Mouse (Mus musculus): ENCODE results near the gene Cdc42se1. TPM values are rescaled to one million over a fixed set of nuclear protein-coding genes. Genes with fewer than 3 reads are reported as not detected.

The Cdc42se1 gene
- total RNA-seq, 2 experiments from 2014 or later, result 67.5 to 77.5 TPM

DNA sequence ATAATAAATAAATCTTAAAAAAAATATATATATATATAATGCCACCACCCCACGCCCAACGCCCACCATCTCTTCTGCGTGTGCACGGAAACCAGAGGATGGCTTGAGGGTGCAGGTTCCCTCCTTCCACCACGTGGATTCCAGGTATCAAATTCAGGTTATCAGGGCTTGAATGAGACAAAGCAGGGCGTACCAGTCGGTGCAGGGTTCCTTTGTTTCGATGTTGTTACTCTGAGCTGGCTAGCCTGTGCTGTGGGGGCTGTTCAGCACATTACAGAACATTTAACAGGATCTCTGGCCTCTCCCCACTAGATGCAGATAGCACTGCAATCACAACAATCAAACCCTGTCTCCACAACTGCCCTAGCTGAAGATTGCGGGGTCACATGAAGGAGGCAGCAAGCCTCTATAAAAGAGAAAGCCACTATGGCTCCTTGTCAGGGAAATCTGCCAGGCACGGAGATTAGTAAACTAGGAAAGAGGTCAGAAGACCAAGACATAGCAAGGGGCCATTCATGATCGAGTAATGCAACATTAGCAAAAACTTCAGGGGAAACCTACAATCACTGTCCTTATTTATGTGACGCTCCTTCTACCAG, 42.3 kb downstream of the Cdc42se1 start:
- Histone ChIP-seq H3K4me3 (no peak overlapping the region), H3K27ac (no peak overlapping the region)
- DNase-seq (ENCODE audit: low spot score in 2 of 2), result no peak

DNA sequence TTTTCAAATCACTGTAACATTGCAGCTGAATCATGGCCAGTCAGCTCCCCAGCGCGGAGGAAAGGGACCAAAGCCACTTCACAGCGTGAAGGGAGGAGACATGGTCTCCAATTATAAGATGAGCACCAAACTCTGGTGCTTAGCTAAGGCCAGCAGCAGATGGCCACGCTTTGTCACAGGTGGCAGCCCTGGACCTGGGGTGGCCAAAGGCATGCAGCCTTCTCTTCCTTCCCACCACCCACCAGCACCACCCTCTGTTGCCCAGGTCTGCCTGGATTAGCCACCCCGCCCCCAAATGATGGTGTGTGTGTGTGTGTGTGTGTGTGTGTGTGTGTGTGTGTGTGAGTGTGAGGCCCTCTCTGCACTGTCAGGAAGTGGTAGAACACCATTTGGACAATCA, 44.9 kb downstream of the Cdc42se1 start:
- no peak overlapping the region for H3K27ac ChIP-seq
- H3K4me3 ChIP-seq, result no peak overlapping the region
- no peak for DNase-seq (ENCODE audit: low spot score in 2 of 2)
- TF ChIP-seq CTCF (conservative IDR thresholded peaks at IDR 0.05), result no peak

More for the DNA sequence above, 42.3 kb downstream of the Cdc42se1 start:
- no peak for TF ChIP-seq CTCF (conservative IDR thresholded peaks at IDR 0.05)

DNA sequence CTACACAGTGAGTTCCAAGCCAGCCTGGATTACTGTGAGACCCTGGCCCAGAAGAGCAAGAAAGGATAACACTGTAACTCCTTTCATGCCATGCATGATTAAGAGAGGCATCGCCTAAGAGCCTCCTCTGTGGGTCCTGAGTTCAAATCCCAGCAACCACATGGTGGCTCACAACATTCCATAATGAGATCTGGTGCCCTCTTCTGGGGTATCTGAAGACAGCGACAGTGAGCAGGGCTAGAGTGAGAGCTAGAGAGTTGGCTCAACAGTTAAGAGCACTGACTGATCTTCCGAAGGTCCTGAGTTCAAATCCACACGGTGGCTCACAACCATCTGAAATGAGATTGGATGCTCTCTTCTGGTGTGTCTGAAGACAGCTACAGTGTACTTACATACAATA, 45.9 kb downstream of the Cdc42se1 start:
- H3K4me3 ChIP-seq, result no peak overlapping the region
- no peak for DNase-seq (ENCODE audit: low spot score in 2 of 2)
- TF ChIP-seq CTCF (conservative IDR thresholded peaks at IDR 0.05), result 0 out of 2 replicates have a peak, but pooled peaks have one; percentile 14
- no peak overlapping the region for H3K27ac ChIP-seq

DNA sequence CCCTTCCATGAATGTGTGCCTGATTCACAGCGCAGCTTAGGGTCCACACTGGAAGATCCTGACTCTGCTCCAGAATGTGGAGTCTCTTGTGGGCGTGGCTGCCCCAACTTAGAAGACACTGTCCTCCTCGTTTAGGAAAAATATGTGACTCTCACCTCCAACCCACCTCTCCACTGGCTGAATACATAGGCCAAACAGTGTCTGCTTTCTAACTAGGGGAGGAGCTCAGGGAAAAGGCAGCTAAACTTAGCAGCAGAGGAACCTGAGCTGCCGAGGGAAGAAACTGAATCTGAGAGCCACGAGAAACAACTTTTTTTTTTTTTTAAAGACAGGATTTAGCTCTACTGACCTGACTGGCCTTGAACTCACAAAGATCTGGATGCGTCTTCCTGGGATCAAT, 46.6 kb downstream of the Cdc42se1 start:
- DNase-seq (ENCODE audit: low spot score in 2 of 2), result no peak
- no peak overlapping the region for H3K27ac ChIP-seq
- no peak overlapping the region for H3K4me3 ChIP-seq
- no peak for TF ChIP-seq CTCF (conservative IDR thresholded peaks at IDR 0.05)

DNA sequence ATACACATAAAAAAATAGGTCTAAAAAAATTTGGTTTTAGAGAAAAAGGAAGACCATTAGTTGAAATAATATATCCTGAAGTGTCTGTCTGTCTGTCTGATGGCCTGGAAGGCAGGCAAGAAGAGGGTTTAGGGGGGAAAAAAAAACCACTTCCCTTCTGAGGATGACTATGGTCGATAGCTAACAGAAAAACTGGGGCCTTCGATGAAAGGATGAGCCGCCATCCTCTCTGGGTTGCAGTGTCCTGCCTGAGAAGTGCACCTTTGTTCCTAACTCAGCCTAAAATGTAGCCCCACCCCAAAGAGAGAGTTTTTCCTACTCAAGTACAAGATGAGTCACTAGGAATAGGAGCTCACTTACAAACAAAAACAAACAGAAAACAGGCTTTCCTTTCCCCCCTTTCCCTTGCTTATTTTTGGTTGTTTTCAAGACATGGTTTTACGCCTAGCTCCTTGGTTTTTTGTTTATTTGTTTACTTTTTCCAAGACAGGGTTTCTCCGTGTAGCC, 47.9 kb downstream of the Cdc42se1 start:
- TF ChIP-seq CTCF (conservative IDR thresholded peaks at IDR 0.05), result no peak
- no peak for DNase-seq (ENCODE audit: low spot score in 2 of 2)
- no peak overlapping the region for H3K4me3 ChIP-seq
- H3K27ac ChIP-seq, result no peak overlapping the region

DNA sequence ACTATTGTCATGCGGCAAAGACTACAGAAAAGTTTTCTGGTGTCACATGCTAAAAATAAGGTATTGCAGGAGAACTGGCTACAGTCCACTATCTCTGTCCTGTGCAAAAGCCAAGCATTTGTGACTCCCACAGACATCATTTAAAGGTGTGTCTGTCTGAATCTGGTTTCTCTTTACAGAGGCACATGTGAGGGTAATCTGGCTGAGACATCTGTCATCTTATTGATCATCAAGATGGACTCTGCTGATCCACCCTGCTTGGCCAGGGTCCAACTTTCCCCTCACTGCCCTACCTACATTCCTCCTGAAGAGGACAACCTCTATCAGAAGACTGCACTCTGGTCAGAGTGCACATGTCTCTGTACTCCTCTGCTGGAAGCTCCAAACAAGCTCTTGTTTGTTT, 48.6 kb downstream of the Cdc42se1 start:
- TF ChIP-seq CTCF (conservative IDR thresholded peaks at IDR 0.05), result no peak
- Histone ChIP-seq H3K27ac (no peak overlapping the region), H3K4me3 (no peak overlapping the region)
- no peak for DNase-seq (ENCODE audit: low spot score in 2 of 2)

DNA sequence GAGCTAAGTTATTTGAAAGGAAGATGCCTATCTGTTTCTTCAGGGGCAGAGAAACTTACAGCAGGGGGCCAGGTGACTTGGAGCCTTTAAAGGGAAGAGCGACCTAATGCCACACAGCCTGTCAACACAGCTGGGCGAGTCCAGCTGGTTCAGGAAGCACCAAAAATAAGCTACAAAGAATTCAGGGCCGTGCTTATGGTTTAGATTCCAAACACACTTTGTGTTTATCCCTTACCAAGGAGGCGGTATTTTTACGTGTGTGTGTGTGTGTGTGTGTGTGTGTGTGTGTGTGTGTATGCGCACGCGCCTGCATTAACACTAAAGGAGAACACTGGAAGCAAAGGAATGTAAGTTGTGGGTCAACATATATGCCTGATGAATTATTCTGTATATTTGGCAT, 52.2 kb downstream of the Cdc42se1 start:
- DNase-seq (ENCODE audit: low spot score in 2 of 2), result no peak
- no peak; the same call in 1 of the 2 replicates for TF ChIP-seq CTCF (conservative IDR thresholded peaks at IDR 0.05)
- Histone ChIP-seq H3K27ac (peak overlapping the region; percentile 96), H3K4me3 (peak overlapping the region; percentile 75)

DNA sequence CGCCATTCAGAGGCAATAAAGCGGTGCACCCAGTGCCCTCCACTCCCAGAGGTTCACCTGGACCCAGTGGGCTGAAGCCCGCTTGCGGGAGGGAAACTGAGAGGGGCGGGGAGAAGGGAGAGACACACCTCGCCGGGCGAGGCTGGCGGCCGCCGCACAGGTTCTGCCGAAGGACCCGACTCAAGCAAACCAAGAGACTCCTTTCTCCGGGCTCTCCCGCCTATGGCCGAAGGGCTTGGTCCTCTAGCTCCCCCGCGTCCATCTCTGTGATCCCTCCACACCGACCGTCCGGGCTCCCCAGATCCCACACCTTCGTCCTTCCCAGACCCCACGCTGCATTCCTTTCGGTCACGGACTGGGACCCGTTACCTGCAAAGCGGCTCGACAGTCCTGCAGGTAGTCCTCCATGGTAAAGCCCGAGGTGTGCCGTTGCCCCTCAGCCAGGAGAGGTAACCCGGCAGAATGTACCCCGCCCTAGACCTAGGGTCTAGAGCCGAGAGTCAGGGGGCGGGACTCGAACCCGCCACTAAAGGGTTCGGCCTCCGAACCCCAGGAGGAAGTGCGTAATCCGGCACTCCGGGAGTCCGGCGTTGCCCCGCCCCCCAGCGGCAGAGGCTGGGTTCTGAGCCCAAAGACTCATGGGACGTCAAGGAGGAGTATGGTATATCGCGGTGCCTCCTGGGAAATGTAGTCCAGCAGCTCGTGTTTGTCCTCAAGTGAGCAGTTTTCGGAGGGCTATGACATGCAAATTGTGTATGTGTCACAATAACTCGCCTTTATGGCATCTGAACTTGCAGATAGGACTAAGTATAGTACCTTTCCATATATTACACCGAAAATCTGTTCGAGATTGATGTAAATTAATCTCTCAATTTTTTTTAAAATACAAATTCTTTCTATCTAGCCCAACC, 52.9 kb downstream of the Cdc42se1 start, which contains the start of the genes Mindy1 and Prune1:
TSS of gene Mindy1 (plus strand) at position 130 of the 911 bp plus-strand sequence.
TSS of gene Prune1 (minus strand) at position 861 of the 911 bp plus-strand sequence.
- peak; percentile 66 for TF ChIP-seq CTCF (conservative IDR thresholded peaks at IDR 0.05)
- peak; percentile 98 for DNase-seq (ENCODE audit: low spot score in 2 of 2)
- Histone ChIP-seq H3K27ac (peak within 1 kb of the TSS; percentile 96), H3K4me3 (peak within 1 kb of the TSS; percentile 75)

DNA sequence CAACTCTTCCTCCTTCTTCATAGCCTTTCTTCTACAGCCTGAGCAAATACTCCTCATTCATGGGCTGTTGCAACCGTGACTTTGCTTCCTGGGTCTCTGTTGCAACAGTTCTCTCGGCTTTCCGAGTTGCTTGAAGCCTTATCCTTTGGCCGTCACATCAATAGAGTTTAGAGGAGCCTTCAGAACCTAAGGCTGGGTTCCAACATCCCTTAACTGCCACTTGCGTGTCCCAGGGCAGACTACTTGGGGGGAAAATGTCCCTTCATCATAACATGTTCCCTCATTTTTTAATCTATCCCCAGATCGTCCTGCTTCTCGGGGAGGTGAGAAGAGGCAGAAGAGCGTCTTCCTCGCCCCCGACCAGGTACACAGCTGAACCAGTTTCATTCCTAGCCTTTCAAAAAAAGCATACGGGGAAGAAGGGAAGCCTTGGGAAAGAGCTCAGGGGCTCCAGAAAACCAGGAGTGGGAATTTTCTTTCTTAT, 53.9 kb downstream of the Cdc42se1 start:
- DNase-seq (ENCODE audit: low spot score in 2 of 2), result no peak
- Histone ChIP-seq H3K4me3 (peak overlapping the region; percentile 75), H3K27ac (peak overlapping the region; percentile 96)
- TF ChIP-seq CTCF (conservative IDR thresholded peaks at IDR 0.05), result no peak

DNA sequence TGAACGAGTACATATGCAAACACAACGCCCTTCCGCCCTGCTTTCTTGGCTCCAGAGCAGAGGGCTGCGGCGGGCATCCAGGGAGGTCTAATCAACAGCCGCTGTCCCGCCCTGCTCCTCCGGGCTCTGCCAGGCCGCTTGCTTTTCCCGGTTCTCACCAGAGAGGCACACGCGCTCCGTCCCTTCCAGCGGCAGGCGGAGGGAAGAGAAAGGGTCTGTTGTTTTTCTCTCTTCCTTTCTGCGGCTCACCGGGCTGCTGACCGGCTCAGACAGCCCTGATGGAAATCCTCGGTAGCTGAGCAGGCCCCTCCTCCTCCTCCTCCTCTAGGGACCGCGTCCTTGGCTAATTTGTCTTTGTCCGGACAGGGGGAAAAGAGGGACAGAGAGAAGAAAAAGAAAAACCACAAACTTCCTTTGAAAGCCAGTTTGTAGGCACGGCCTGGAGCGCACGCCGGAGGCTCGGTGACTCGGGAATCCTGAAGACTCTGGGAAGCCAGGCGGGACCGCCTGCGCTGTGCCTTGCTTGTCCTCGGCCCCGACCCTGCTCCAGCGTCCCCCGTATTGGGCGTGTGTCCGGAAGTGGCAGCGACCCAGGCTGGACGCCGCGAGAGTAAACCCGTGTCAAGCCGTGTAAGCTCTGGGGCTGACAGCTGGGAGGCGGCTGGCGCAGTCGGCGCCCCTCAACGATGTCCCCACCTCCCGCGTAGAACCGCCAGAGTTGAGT, 54.5 kb downstream of the Cdc42se1 start:
- peak; percentile 74 to 77 for DNase-seq (ENCODE audit: low spot score in 2 of 2)
- peak overlapping the region; percentile 75 for H3K4me3 ChIP-seq
- peak; percentile 59 for TF ChIP-seq CTCF (conservative IDR thresholded peaks at IDR 0.05)
- H3K27ac ChIP-seq, result peak overlapping the region; percentile 96

DNA sequence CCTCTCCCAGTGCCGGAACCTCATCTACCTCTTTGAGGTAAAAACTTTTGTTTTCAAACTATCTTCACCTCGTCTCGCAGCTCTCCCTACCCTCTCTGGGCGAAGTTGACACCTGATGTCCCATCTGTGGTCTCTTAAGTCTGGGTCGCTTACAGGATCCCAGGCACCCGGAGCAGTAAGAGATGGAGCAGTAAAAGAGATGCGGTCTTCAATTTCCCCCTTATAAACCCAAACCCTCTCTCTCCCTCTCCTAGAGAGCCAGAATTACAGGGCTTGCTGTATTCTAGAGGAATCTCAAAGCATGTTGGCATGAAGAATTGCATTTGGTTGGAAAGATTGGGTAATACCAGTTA, 55.0 kb downstream of the Cdc42se1 start:
- no peak for TF ChIP-seq CTCF (conservative IDR thresholded peaks at IDR 0.05)
- DNase-seq (ENCODE audit: low spot score in 2 of 2), result no peak
- Histone ChIP-seq H3K27ac (peak overlapping the region; percentile 96), H3K4me3 (peak overlapping the region; percentile 75)

DNA sequence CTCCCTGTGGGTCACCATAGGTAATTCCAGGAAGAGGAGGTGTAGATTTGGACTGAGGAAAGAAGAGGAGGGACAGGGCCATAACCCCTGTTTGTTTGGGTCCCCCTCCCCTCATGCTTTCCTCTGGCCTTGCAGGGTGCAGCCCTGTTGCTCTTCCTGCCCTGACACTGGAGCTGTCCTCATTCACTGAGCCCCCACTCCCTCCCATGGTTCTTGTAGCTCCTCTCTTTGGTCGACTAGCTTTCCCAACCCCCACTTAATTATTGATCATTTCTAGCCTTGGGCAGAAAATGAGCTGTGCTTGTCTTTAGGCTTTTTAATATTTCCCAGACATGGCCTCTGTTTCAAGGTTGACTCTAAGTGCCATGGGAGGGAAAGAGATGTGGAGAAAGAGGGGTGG, 55.5 kb downstream of the Cdc42se1 start:
- no peak for TF ChIP-seq CTCF (conservative IDR thresholded peaks at IDR 0.05)
- peak overlapping the region; percentile 96 for H3K27ac ChIP-seq
- DNase-seq (ENCODE audit: low spot score in 2 of 2), result no peak
- H3K4me3 ChIP-seq, result peak overlapping the region; percentile 75
